ENCODE assay signal across 22 mouse cellular contexts in the genomic region with DNA sequence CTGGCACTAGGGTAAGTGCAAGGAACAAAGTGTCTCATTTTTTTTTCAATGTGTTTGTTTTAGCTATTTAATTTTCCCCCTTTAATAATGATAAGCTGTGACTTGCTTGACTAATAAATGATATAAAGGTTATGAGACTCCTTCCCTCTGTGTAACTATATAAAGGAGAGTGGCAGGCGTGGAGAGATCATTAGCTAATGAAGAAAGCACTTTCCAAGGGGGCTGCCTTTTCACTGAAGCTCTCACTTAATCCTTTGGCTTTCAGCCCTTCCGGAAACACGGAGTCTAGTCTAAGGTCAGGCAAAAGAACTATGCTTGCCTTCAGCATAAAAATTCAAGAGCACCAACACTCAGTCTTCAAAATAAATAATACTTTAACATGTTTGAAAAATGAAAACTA.
DNase-seq lines count a peak whose midpoint lies in the region; ATAC-seq and TF ChIP-seq lines count a peak whose summit lies in the region.
"Had no signal": no experiment of that assay in that cellular context is flagged by ENCODE, and none has a peak within 500 bp of the region (broad histone marks: within the 10 kb centered on the region; RNA-seq: fewer than 3 reads in every experiment).

No protein-coding gene starts in this region.

- H3K4me1 ChIP-seq in embryonic facial prominence, embryonic 14.5 days (ENCODE audit: control insufficient read depth, insufficient read depth, low read length), result no peaks in the 10 kb centered on the region
- H3K4me1 ChIP-seq in embryonic facial prominence, embryonic 10.5 days, result no peaks in the 10 kb centered on the region
- H3K4me1 ChIP-seq in hindbrain, postnatal 0 days (ENCODE audit: insufficient read depth, low read length), result no peaks in the 10 kb centered on the region
- no peaks in the 10 kb centered on the region; the same call in 1 of the 2 replicates for H3K4me1 ChIP-seq in hindbrain, embryonic 13.5 days (replicated peaks)
- peaks cover 3% of the 10 kb centered on the region; the same call in 1 of the 2 replicates for H3K4me1 ChIP-seq in midbrain, embryonic 11.5 days (ENCODE audit: control insufficient read depth, insufficient read depth, low read length)
- peaks cover 18% of the 10 kb centered on the region; the same call in 1 of the 2 replicates for H3K4me1 ChIP-seq in midbrain, embryonic 10.5 days
- no peaks in the 10 kb centered on the region for H3K4me1 ChIP-seq in midbrain, embryonic 15.5 days
- H3K4me1 ChIP-seq: heart, embryonic 12.5 days; hindbrain, embryonic 15.5 days had no signal

- no peak for TF ChIP-seq CTCF in hindbrain, postnatal 0 days (IDR thresholded peaks at IDR 0.05; ENCODE audit: low read depth)

- ATAC-seq in embryonic facial prominence, embryonic 14.5 days (ENCODE audit: low read depth), result no peak
- ATAC-seq in hindbrain, postnatal 0 days, result no peak
- no peak for ATAC-seq in hindbrain, embryonic 13.5 days (ENCODE audit: low FRiP score)
- peak; percentile 55; the same call in 1 of the 2 replicates for ATAC-seq in midbrain, embryonic 11.5 days (ENCODE audit: low FRiP score)
- ATAC-seq in midbrain, embryonic 15.5 days (replicated peaks), result 0 out of 2 replicates have a peak, but pooled peaks have one; percentile 42
- ATAC-seq: activated CD4-positive, CD25-positive, alpha-beta regulatory T cell, adult 4 months; forebrain, postnatal 0 days; Patski had no signal

- no peaks in the 10 kb centered on the region for H3K9me3 ChIP-seq in embryonic facial prominence, embryonic 14.5 days (ENCODE audit: control insufficient read depth, low read length)
- no peaks in the 10 kb centered on the region for H3K9me3 ChIP-seq in embryonic facial prominence, embryonic 10.5 days
- H3K9me3 ChIP-seq in hindbrain, postnatal 0 days (ENCODE audit: low read length), result no peaks in the 10 kb centered on the region
- H3K9me3 ChIP-seq in hindbrain, embryonic 13.5 days, result no peaks in the 10 kb centered on the region
- no peaks in the 10 kb centered on the region for H3K9me3 ChIP-seq in midbrain, embryonic 11.5 days (ENCODE audit: control insufficient read depth, low read length)
- no peaks in the 10 kb centered on the region for H3K9me3 ChIP-seq in midbrain, embryonic 10.5 days (replicated peaks)
- no peaks in the 10 kb centered on the region for H3K9me3 ChIP-seq in midbrain, embryonic 15.5 days
- H3K9me3 ChIP-seq: forebrain, embryonic 12.5 days; heart, embryonic 12.5 days; hindbrain, embryonic 15.5 days had no signal

- no peak overlapping the region for H3K27ac ChIP-seq in embryonic facial prominence, embryonic 14.5 days (replicated peaks; ENCODE audit: low read depth, low read length)
- H3K27ac ChIP-seq in embryonic facial prominence, embryonic 10.5 days (replicated peaks), result no peak overlapping the region
- no peak overlapping the region for H3K27ac ChIP-seq in hindbrain, postnatal 0 days
- H3K27ac ChIP-seq in hindbrain, embryonic 13.5 days, result no peak overlapping the region
- H3K27ac ChIP-seq in midbrain, embryonic 11.5 days (ENCODE audit: low read depth, low read length), result no peak overlapping the region
- H3K27ac ChIP-seq in midbrain, embryonic 10.5 days (replicated peaks), result no peak overlapping the region
- no peak overlapping the region for H3K27ac ChIP-seq in midbrain, embryonic 15.5 days
- H3K27ac ChIP-seq: forebrain, embryonic 12.5 days; gastrocnemius, adult 2 months; hindbrain, embryonic 15.5 days had no signal

- no peak overlapping the region for H3K4me2 ChIP-seq in embryonic facial prominence, embryonic 14.5 days (ENCODE audit: low read depth, low read length)
- H3K4me2 ChIP-seq in hindbrain, postnatal 0 days (ENCODE audit: low read depth, low read length), result no peak overlapping the region
- no peak overlapping the region for H3K4me2 ChIP-seq in hindbrain, embryonic 13.5 days
- no peak overlapping the region for H3K4me2 ChIP-seq in midbrain, embryonic 11.5 days
- H3K4me2 ChIP-seq in midbrain, embryonic 15.5 days, result no peak overlapping the region
- H3K4me2 ChIP-seq: forebrain, embryonic 12.5 days; heart, embryonic 12.5 days; hindbrain, embryonic 15.5 days had no signal

- peak; percentile 6 for DNase-seq in embryonic facial prominence, embryonic 14.5 days (ENCODE audit: low spot score)
- DNase-seq in embryonic facial prominence, embryonic 10.5 days (ENCODE audit: low spot score), result no peak
- DNase-seq in hindbrain, postnatal 0 days (ENCODE audit: low spot score), result peak; percentile 35
- DNase-seq in midbrain, embryonic 11.5 days (ENCODE audit: low spot score, missing footprints), result no peak
- no peak for DNase-seq in midbrain, embryonic 10.5 days (ENCODE audit: low spot score)
- no peak for DNase-seq in frontal cortex, postnatal 10 days (ENCODE audit: low spot score in 2 of 2)
- DNase-seq: adrenal gland, postnatal 14 days; cerebellum, adult 18-20 months; cerebellum, postnatal 10 days; forebrain, postnatal 0 days; gastrocnemius, adult 2 months; gastrocnemius, postnatal 25 days; heart, postnatal 36 days; kidney, adult 11 months had no signal

- H3K9ac ChIP-seq in embryonic facial prominence, embryonic 14.5 days (ENCODE audit: low read depth, low read length), result no peak overlapping the region
- no peak overlapping the region for H3K9ac ChIP-seq in hindbrain, postnatal 0 days (replicated peaks; ENCODE audit: low read length)
- no peak overlapping the region for H3K9ac ChIP-seq in hindbrain, embryonic 13.5 days
- H3K9ac ChIP-seq in midbrain, embryonic 11.5 days (ENCODE audit: low read length), result no peak overlapping the region
- H3K9ac ChIP-seq in midbrain, embryonic 15.5 days, result no peak overlapping the region
- H3K9ac ChIP-seq: forebrain, embryonic 12.5 days; forebrain, postnatal 0 days; heart, embryonic 12.5 days; hindbrain, embryonic 15.5 days had no signal

- H3K27me3 ChIP-seq in embryonic facial prominence, embryonic 14.5 days (replicated peaks; ENCODE audit: control insufficient read depth, insufficient read depth, low read length), result no peaks in the 10 kb centered on the region
- no peaks in the 10 kb centered on the region for H3K27me3 ChIP-seq in embryonic facial prominence, embryonic 10.5 days (replicated peaks; ENCODE audit: low read depth, poor library complexity, severe bottlenecking)
- H3K27me3 ChIP-seq in hindbrain, postnatal 0 days (ENCODE audit: insufficient read depth, low read length), result no peaks in the 10 kb centered on the region
- no peaks in the 10 kb centered on the region for H3K27me3 ChIP-seq in hindbrain, embryonic 13.5 days
- no peaks in the 10 kb centered on the region for H3K27me3 ChIP-seq in midbrain, embryonic 11.5 days (ENCODE audit: control insufficient read depth, insufficient read depth, low read length)
- H3K27me3 ChIP-seq in midbrain, embryonic 10.5 days (ENCODE audit: low read depth, poor library complexity, severe bottlenecking), result no peaks in the 10 kb centered on the region
- H3K27me3 ChIP-seq in midbrain, embryonic 15.5 days (replicated peaks), result no peaks in the 10 kb centered on the region
- H3K27me3 ChIP-seq: CH12.LX; forebrain, embryonic 12.5 days; heart, embryonic 12.5 days; hindbrain, embryonic 15.5 days; Patski had no signal

- WGBS in embryonic facial prominence, embryonic 14.5 days, result 54% methylated on average over 3 of the region's 3 CpGs
- 50% methylated on average over 3 of the region's 3 CpGs for WGBS in embryonic facial prominence, embryonic 10.5 days
- WGBS in hindbrain, postnatal 0 days, result 21% methylated on average over 3 of the region's 3 CpGs
- 41% methylated on average over 3 of the region's 3 CpGs for WGBS in hindbrain, embryonic 13.5 days
- 19% methylated on average over 3 of the region's 3 CpGs for WGBS in midbrain, embryonic 11.5 days
- WGBS in midbrain, embryonic 10.5 days, result 33% methylated on average over 3 of the region's 3 CpGs
- WGBS in midbrain, embryonic 15.5 days, result 12% methylated on average over 3 of the region's 3 CpGs

- no peaks in the 10 kb centered on the region for H3K36me3 ChIP-seq in embryonic facial prominence, embryonic 14.5 days (ENCODE audit: control insufficient read depth, insufficient read depth, low read length)
- no peaks in the 10 kb centered on the region for H3K36me3 ChIP-seq in embryonic facial prominence, embryonic 10.5 days (replicated peaks)
- no peaks in the 10 kb centered on the region for H3K36me3 ChIP-seq in hindbrain, postnatal 0 days (ENCODE audit: insufficient read depth, low read length)
- no peaks in the 10 kb centered on the region for H3K36me3 ChIP-seq in hindbrain, embryonic 13.5 days
- no peaks in the 10 kb centered on the region for H3K36me3 ChIP-seq in midbrain, embryonic 11.5 days (ENCODE audit: control insufficient read depth, insufficient read depth, low read length)
- H3K36me3 ChIP-seq in midbrain, embryonic 10.5 days, result no peaks in the 10 kb centered on the region
- H3K36me3 ChIP-seq in midbrain, embryonic 15.5 days (replicated peaks), result no peaks in the 10 kb centered on the region
- H3K36me3 ChIP-seq: forebrain, embryonic 12.5 days; heart, embryonic 12.5 days; hindbrain, embryonic 15.5 days had no signal

- no peak overlapping the region for H3K4me3 ChIP-seq in embryonic facial prominence, embryonic 14.5 days (ENCODE audit: low read depth, low read length)
- H3K4me3 ChIP-seq in embryonic facial prominence, embryonic 10.5 days, result no peak overlapping the region
- no peak overlapping the region for H3K4me3 ChIP-seq in hindbrain, postnatal 0 days (ENCODE audit: low read length)
- no peak overlapping the region for H3K4me3 ChIP-seq in hindbrain, embryonic 13.5 days
- H3K4me3 ChIP-seq in midbrain, embryonic 11.5 days (ENCODE audit: low read depth, low read length), result no peak overlapping the region
- no peak overlapping the region for H3K4me3 ChIP-seq in midbrain, embryonic 10.5 days
- H3K4me3 ChIP-seq in midbrain, embryonic 15.5 days, result no peak overlapping the region
- H3K4me3 ChIP-seq: forebrain, embryonic 12.5 days; gastrocnemius, adult 2 months; heart, embryonic 12.5 days; hindbrain, embryonic 15.5 days had no signal

Comparison
In these comparisons a context has a peak if more than half of its experiments do, and no peak if none do; other contexts are left out.
1. DNase-seq: peak in embryonic facial prominence, embryonic 14.5 days (single experiment) and hindbrain, postnatal 0 days (single experiment); none in embryonic facial prominence, embryonic 10.5 days (single experiment), midbrain, embryonic 11.5 days (single experiment), midbrain, embryonic 10.5 days (single experiment) and frontal cortex, postnatal 10 days (0 of 2).
2. ATAC-seq: peak in midbrain, embryonic 11.5 days (single experiment) and midbrain, embryonic 15.5 days (single experiment); none in embryonic facial prominence, embryonic 14.5 days (single experiment), hindbrain, postnatal 0 days (single experiment) and hindbrain, embryonic 13.5 days (single experiment).